Mouse (Mus musculus) right cerebral cortex, postnatal 25 days (tissue): Measurements from ENCODE around the gene Rps3a1.
A peak's percentile ranks its signal among the peaks of the same experiment; 100 is the strongest.

Source experiments
- DNase-seq: peaks from one replicate; pipeline ENCODE4 v3.0.0; 2022

Gene Rps3a1

GRCm38 (mm10) chr3:86142263-86142933, at the start of gene Rps3a1:
Gene Rps3a1 (minus strand): TSS chr3:86142702.
- peak; percentile 99 for DNase-seq

GRCm38 (mm10) chr3:86187736-86188389, 45.4 kb upstream of the Rps3a1 start:
- DNase-seq = no peak

- no peak for DNase-seq
Observed at GRCm38 (mm10) chr3:86184546-86184945, 42.0 kb upstream of the Rps3a1 start.

GRCm38 (mm10) chr3:86181107-86181506, 38.6 kb upstream of the Rps3a1 start:
- no peak for DNase-seq

- DNase-seq = no peak
Observed at GRCm38 (mm10) chr3:86179714-86180113, 37.2 kb upstream of the Rps3a1 start.

GRCm38 (mm10) chr3:86168841-86169425, 26.4 kb upstream of the Rps3a1 start:
- DNase-seq = no peak

- DNase-seq = no peak
Observed at GRCm38 (mm10) chr3:86149521-86149920, 7.0 kb upstream of the Rps3a1 start.

GRCm38 (mm10) chr3:86149063-86149462, 6.6 kb upstream of the Rps3a1 start:
- no peak for DNase-seq

- no peak for DNase-seq
Observed at GRCm38 (mm10) chr3:86143343-86143742, 841 bp upstream of the Rps3a1 start.

GRCm38 (mm10) chr3:86142934-86143317, 424 bp upstream of the Rps3a1 start:
- no peak for DNase-seq

GRCm38 (mm10) chr3:86141886-86142262, 628 bp downstream of the Rps3a1 start:
- no peak for DNase-seq

GRCm38 (mm10) chr3:86141366-86141765, 1.1 kb downstream of the Rps3a1 start:
- no peak for DNase-seq

GRCm38 (mm10) chr3:86139660-86140059, 2.8 kb downstream of the Rps3a1 start:
- DNase-seq = no peak

- DNase-seq = no peak
Observed at GRCm38 (mm10) chr3:86136936-86137574, 5.4 kb downstream of the Rps3a1 start.

GRCm38 (mm10) chr3:86135886-86136563, 6.5 kb downstream of the Rps3a1 start:
- no peak for DNase-seq

- no peak for DNase-seq
Observed at GRCm38 (mm10) chr3:86134939-86135638, 7.4 kb downstream of the Rps3a1 start.

GRCm38 (mm10) chr3:86129757-86130156, 12.7 kb downstream of the Rps3a1 start:
- DNase-seq = peak; percentile 61

- DNase-seq = no peak
Observed at GRCm38 (mm10) chr3:86123251-86123746, 19.2 kb downstream of the Rps3a1 start.

- no peak for DNase-seq
Observed at GRCm38 (mm10) chr3:86122156-86122555, 20.3 kb downstream of the Rps3a1 start.

GRCm38 (mm10) chr3:86119237-86119932, 23.1 kb downstream of the Rps3a1 start:
- DNase-seq = no peak

GRCm38 (mm10) chr3:86116951-86117350, 25.6 kb downstream of the Rps3a1 start:
- no peak for DNase-seq
